Mouse (Mus musculus) left cerebral cortex, adult 18-20 months (tissue): ENCODE results near the gene Gcc2. TPM values are rescaled to one million over a fixed set of nuclear protein-coding genes. Genes with fewer than 3 reads are reported as not detected.

Experiments
- total RNA-seq, 2 experiments: library from RNA; stranded (reverse); gene quantifications; 2 replicates each; pipeline ENCODE4 v1.2.3; 2021

Gcc2 gene
- total RNA-seq, 2 experiments from 2014 or later = 90.8 to 92.0 TPM

Other genes with a start within 250 kb of the Gcc2 start
- not detected for gene AW822073, start 30.6 kb upstream of the Gcc2 start, total RNA-seq
- not detected for gene Duxf3, start 22.8 kb upstream of the Gcc2 start, total RNA-seq
- gene Gm4981, start 18.8 kb upstream of the Gcc2 start, total RNA-seq = not detected
- gene Lims1, start 68.0 kb downstream of the Gcc2 start, total RNA-seq = 10 to 100 TPM; 22.1 to 22.7 TPM
- gene Ranbp2, start 191.4 kb downstream of the Gcc2 start, total RNA-seq = 10 to 100 TPM; 85.6 to 98.6 TPM
- gene Ccdc138, start 242.5 kb downstream of the Gcc2 start, total RNA-seq = 1 to 10 TPM; 3.9 TPM